Mouse (Mus musculus) C3H10T1/2 (cell line): ENCODE data around the gene Susd6. TPM values are rescaled to one million over a fixed set of nuclear protein-coding genes. Genes with fewer than 3 reads are reported as not detected.

ENCODE experiments used
- polyA plus RNA-seq, 2 experiments: library from polyadenylated mRNA; unstranded; fragments of >200 nt; fragmentation: generic; extraction: Trizol; gene quantifications; one replicate each; pipeline ENCODE4 v1.2.1; 2012; ENCODE audit warnings: missing spikeins in 2 of 2

The Susd6 gene
- 10 to 100 TPM in 1 of 2 experiments, 1 to 10 TPM in 1; 1.7 to 13.6 TPM for polyA plus RNA-seq

DNA sequence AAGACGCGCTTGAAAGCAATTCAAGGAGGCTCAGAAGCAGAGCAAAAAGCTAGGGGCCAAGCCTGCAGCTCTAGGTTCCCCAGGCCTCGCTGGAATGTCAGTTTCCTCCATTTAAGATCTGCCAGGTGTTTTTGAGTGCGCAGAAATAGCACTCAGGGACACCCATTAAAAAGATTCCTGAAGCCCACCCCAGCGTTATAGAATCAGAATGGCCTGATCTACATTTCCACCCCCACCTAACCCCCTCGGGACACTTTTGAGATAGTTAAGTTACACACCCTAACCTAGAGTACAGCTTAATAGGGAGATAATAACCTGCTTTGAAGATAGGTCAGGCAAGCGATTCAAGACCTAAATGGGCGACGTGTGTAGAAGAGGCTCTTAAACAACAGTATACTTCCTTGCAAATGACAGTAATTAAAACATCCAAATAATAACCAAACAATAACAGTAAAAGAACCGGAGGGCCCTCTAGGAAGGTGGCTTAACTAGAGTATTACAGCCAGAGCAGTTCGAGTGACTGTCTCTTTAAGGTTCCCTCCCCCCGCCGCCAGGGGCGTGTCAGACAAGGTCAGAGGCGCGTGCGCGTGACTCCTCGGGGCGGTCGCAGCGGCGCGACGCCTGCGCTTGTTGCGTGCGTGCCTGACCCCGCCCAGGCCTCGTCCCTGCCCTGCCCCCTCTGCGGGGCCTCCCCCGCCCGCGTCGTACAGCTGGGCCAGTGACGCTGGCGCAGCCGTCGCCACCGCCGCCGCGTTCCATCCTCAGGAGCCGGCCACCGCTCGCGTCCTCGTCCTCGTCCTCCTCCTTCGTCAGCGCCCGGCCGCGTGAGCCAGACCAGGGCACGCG, at the start of gene Susd6:
Gene Susd6 (plus strand): TSS at position 662 of the 846 bp plus-strand sequence.

GRCm38 (mm10) chr12:80760396-80760801, 29.9 kb upstream of the Susd6 start, which contains the start of gene Ccdc177:
Gene Ccdc177, minus strand, starts transcription at chr12:80760687.

Other genes starting within 250 kb of the Susd6 start
- 10 to 100 TPM in 1 of 2 experiments, 1 to 10 TPM in 1; 1.8 to 14.6 TPM for gene Slc39a9, start 146.6 kb upstream of the Susd6 start, polyA plus RNA-seq
- gene Erh, start 146.2 kb upstream of the Susd6 start, polyA plus RNA-seq: 100 to 1,000 TPM; 122 to 152 TPM
- under 1 TPM in 1 of 2 experiments, not detected in 1; 0.11 TPM for gene Plekhd1, start 97.9 kb upstream of the Susd6 start, polyA plus RNA-seq
- gene Ccdc177, start 29.8 kb upstream of the Susd6 start, polyA plus RNA-seq: under 1 TPM in 1 of 2 experiments, not detected in 1; 0.01 TPM
- gene Srsf5, start 155.0 kb downstream of the Susd6 start, polyA plus RNA-seq: 100 to 1,000 TPM in 1 of 2 experiments, 10 to 100 TPM in 1; 20.0 to 141 TPM
- under 1 TPM in 1 of 2 experiments, not detected in 1; 0.17 TPM for gene Slc10a1, start 178.2 kb downstream of the Susd6 start, polyA plus RNA-seq
- gene Smoc1, start 236.3 kb downstream of the Susd6 start, polyA plus RNA-seq: under 1 TPM; 0.08 to 0.21 TPM